Mouse (Mus musculus): ENCODE results near the gene Pdk3. TPM values are rescaled to one million over a fixed set of nuclear protein-coding genes. Genes with fewer than 3 reads are reported as not detected.
A peak's percentile ranks its signal among the peaks of the same experiment; 100 is the strongest.

Gene Pdk3
- polyA plus RNA-seq (2016; fragmentation: Nextera tagmentation; extraction: Ambion mirVana): 48.9 and 50.5 TPM in 2 replicates

DNA sequence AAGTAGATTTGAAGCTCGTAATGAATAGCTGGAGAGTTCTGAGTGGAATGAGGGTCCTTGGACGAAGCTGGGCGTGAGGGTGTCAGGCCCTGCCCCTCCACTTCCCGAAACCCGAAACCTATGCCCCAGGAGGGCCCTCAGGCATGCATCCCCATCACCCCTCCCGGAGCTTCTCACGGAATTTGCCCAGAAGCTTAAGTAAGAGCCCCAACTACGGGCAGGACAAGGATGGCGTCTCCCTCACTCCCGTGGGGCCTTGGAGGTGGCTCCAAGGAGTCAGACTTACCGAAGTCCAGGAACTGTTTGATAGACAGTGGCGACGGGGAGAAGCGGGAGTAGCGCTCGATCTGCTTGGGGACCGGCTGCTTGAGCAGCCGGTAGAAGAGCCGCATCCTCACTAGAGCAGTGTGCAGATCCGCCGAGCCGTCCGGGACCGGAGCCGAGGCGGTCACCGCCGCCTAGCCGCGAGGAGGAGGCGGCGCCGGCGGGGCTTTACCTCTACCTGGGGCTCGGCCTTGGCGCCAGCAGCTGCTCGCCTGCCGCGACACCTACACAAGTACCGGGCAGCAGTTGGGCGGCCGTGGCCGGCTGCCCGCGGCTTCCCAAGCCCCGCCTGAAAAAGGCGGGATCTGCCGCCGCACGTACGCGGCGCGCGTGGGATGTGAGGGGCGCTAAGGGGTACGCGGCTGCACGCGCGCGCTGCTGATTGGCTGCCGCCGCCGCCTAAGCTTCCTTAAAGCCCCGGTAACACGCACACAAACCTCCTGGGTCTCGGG is at the start of gene Pdk3:
Gene Pdk3 (minus strand): TSS at position 641 of the 776 bp plus-strand sequence.
- H3K9me3 ChIP-seq (replicated peaks): no peaks in the 10 kb centered on the region
- peak within 1 kb of the TSS; percentile 54 for H3K4me3 ChIP-seq
- H3K27ac ChIP-seq: peak within 1 kb of the TSS; percentile 83
- H3K36me3 ChIP-seq: no peaks in the 10 kb centered on the region
- peak within 1 kb of the TSS; percentile 59 for H3K4me2 ChIP-seq (replicated peaks)
- peak within 1 kb of the TSS; percentile 61 for H3K9ac ChIP-seq
- peak; percentile 97 for ATAC-seq (ENCODE audit: low FRiP score)
- WGBS: 25% methylated on average over 67 of the region's 68 CpGs
- no peaks in the 10 kb centered on the region for H3K27me3 ChIP-seq
- 0 out of 2 replicates have a peak, but pooled peaks cover 4% of the 10 kb centered on the region for H3K4me1 ChIP-seq

GRCm38 (mm10) chrX:93877634-93878016 is 45.6 kb upstream of the Pdk3 start:
- Histone ChIP-seq H3K9me3 (replicated peaks) (no peaks in the 10 kb centered on the region), H3K27me3 (peaks cover 7% of the 10 kb centered on the region), H3K36me3 (no peaks in the 10 kb centered on the region), H3K4me3 (no peak overlapping the region), H3K4me1 (no peaks in the 10 kb centered on the region), H3K9ac (no peak overlapping the region), H3K27ac (no peak overlapping the region), H3K4me2 (replicated peaks) (no peak overlapping the region)
- ATAC-seq (ENCODE audit: low FRiP score): no peak
- 67% methylated on average over 3 of the region's 3 CpGs for WGBS

DNA sequence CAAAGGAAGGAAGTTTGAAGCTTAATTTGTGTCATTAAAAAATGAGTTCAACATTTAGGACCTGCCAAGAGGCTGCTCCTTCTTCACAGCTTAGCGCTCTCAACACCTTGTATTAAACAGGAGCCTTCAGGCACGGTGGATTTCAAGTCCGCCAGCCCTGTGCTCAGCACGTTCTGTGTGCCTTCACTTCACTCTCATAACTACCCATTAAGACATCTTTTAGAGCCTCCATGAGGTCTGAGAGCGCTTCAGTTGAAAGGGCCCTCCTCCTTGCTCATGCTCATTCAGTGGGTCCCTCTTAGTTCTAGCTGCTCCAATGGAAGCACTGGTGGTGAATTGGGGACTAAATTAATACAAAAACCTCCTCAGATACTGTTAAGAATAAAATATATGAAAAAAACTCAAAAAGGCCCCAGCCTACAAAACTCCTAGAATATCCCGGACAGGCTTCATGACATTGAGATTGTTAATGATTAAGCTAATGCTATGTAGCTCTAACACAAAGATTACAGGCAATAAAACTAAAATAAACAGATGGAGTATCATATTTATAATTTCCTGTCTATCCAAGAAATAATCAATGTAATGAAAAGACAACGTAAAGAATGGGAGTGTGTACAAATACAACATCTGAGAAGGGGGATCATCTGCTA is 45.1 kb upstream of the Pdk3 start:
- H3K27ac ChIP-seq: no peak overlapping the region
- no peak overlapping the region for H3K4me2 ChIP-seq (replicated peaks)
- peaks cover 7% of the 10 kb centered on the region for H3K27me3 ChIP-seq
- no peak for ATAC-seq (ENCODE audit: low FRiP score)
- 89% methylated on average over 7 of the region's 7 CpGs for WGBS
- no peaks in the 10 kb centered on the region for H3K4me1 ChIP-seq
- H3K9me3 ChIP-seq (replicated peaks): no peaks in the 10 kb centered on the region
- H3K36me3 ChIP-seq: no peaks in the 10 kb centered on the region
- H3K9ac ChIP-seq: no peak overlapping the region
- no peak overlapping the region for H3K4me3 ChIP-seq

GRCm38 (mm10) chrX:93863393-93863792 is 31.4 kb upstream of the Pdk3 start:
- H3K4me1 ChIP-seq: no peaks in the 10 kb centered on the region
- H3K36me3 ChIP-seq: no peaks in the 10 kb centered on the region
- no peaks in the 10 kb centered on the region for H3K9me3 ChIP-seq (replicated peaks)
- H3K4me3 ChIP-seq: no peak overlapping the region
- no peak for ATAC-seq (ENCODE audit: low FRiP score)
- H3K27ac ChIP-seq: no peak overlapping the region
- H3K4me2 ChIP-seq (replicated peaks): no peak overlapping the region
- 58% methylated on average over 2 of the region's 2 CpGs for WGBS
- H3K9ac ChIP-seq: no peak overlapping the region
- H3K27me3 ChIP-seq: no peaks in the 10 kb centered on the region

DNA sequence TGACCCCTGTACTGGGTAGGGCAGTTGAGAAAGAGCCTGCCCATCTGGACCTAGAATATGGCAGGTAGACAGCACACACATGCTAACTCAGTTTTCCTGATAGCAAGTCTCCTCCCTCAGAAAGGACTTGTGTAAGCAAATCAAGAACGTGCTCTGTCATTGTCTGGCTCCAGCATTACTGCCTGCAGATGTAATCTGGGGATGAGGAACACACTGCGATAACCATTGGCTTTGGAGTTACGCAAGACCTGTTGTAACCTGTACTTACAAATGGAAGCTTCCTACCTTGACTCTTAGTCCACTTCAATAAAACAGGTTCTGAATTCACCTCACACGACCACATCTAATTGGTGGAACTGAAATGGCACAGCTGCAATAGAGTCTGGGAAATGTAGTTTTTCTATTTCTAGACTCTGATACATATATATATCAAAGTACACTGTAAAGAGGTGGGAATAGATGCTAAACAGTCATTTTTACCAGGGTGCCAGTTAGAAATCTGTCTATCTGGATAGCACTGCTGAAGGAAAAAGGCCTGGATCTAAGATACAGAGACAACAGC is 30.6 kb upstream of the Pdk3 start:
- H3K9ac ChIP-seq: no peak overlapping the region
- H3K9me3 ChIP-seq (replicated peaks): no peaks in the 10 kb centered on the region
- 83% methylated on average over 4 of the region's 4 CpGs for whole genome bisulfite sequencing
- H3K36me3 ChIP-seq: no peaks in the 10 kb centered on the region
- no peak overlapping the region for H3K4me3 ChIP-seq
- no peak overlapping the region for H3K27ac ChIP-seq
- H3K27me3 ChIP-seq: no peaks in the 10 kb centered on the region
- no peak for ATAC-seq (ENCODE audit: low FRiP score)
- H3K4me2 ChIP-seq (replicated peaks): no peak overlapping the region
- no peaks in the 10 kb centered on the region for H3K4me1 ChIP-seq

GRCm38 (mm10) chrX:93857756-93858155 is 25.8 kb upstream of the Pdk3 start:
- H3K27ac ChIP-seq: no peak overlapping the region
- no peak for ATAC-seq (ENCODE audit: low FRiP score)
- H3K4me1 ChIP-seq: no peaks in the 10 kb centered on the region
- WGBS: 71% methylated on average over 3 of the region's 3 CpGs
- H3K27me3 ChIP-seq: peaks cover 3% of the 10 kb centered on the region; the same call in 1 of the 2 replicates
- no peak overlapping the region for H3K9ac ChIP-seq
- H3K9me3 ChIP-seq (replicated peaks): no peaks in the 10 kb centered on the region
- H3K4me2 ChIP-seq (replicated peaks): no peak overlapping the region
- no peaks in the 10 kb centered on the region for H3K36me3 ChIP-seq
- no peak overlapping the region for H3K4me3 ChIP-seq

GRCm38 (mm10) chrX:93832337-93832884 is 410 bp upstream of the Pdk3 start:
- H3K27me3 ChIP-seq: no peaks in the 10 kb centered on the region
- 0 out of 2 replicates have a peak, but pooled peaks cover 4% of the 10 kb centered on the region for H3K4me1 ChIP-seq
- peak overlapping the region; percentile 61 for H3K9ac ChIP-seq
- H3K36me3 ChIP-seq: no peaks in the 10 kb centered on the region
- no peak overlapping the region for H3K27ac ChIP-seq
- H3K9me3 ChIP-seq (replicated peaks): no peaks in the 10 kb centered on the region
- H3K4me3 ChIP-seq: peak overlapping the region; percentile 54
- ATAC-seq (ENCODE audit: low FRiP score): 0 out of 2 replicates have a peak, but pooled peaks have one; percentile 12
- 36% methylated on average over 14 of the region's 14 CpGs for WGBS
- H3K4me2 ChIP-seq (replicated peaks): peak overlapping the region; percentile 59

- Histone ChIP-seq H3K27me3 (no peaks in the 10 kb centered on the region), H3K9ac (no peak overlapping the region), H3K9me3 (replicated peaks) (no peaks in the 10 kb centered on the region), H3K4me1 (0 out of 2 replicates have a peak, but pooled peaks cover under 1% of the 10 kb centered on the region), H3K4me3 (no peak overlapping the region), H3K27ac (no peak overlapping the region), H3K4me2 (replicated peaks) (no peak overlapping the region), H3K36me3 (no peaks in the 10 kb centered on the region)
- ATAC-seq (ENCODE audit: low FRiP score): no peak
- WGBS: 77% methylated on average over 2 of the region's 2 CpGs
Measured at GRCm38 (mm10) chrX:93825787-93826186, 6.2 kb downstream of the Pdk3 start.

GRCm38 (mm10) chrX:93808040-93808439 is 24.0 kb downstream of the Pdk3 start:
- H3K4me1 ChIP-seq: no peaks in the 10 kb centered on the region
- no peak overlapping the region for H3K9ac ChIP-seq
- no peak overlapping the region for H3K4me3 ChIP-seq
- 94% methylated on average over 1 of the region's 1 CpGs for WGBS
- no peak overlapping the region for H3K27ac ChIP-seq
- no peaks in the 10 kb centered on the region for H3K9me3 ChIP-seq (replicated peaks)
- H3K27me3 ChIP-seq: 0 out of 2 replicates have a peak, but pooled peaks cover 2% of the 10 kb centered on the region
- no peak for ATAC-seq (ENCODE audit: low FRiP score)
- no peak overlapping the region for H3K4me2 ChIP-seq (replicated peaks)
- no peaks in the 10 kb centered on the region for H3K36me3 ChIP-seq

DNA sequence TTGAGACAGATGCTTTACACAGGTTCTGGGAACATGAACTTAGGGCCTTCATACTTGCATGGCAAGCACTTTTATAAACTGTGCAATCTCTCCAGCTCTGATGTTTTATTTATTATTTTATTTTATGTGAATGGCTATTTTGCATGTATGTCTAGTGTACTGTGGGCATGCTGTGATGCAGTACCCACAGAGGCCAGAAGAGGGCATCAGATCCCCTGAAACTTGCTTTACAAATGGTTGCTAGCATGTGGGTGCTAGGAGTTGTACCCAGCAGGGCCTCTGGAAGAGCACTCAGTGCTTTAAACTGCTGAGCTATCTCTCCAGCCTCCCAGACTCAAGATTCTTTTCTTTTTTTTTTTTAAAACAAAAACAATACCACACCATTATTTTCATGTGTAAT is 38.8 kb downstream of the Pdk3 start:
- Histone ChIP-seq H3K9me3 (replicated peaks) (no peaks in the 10 kb centered on the region), H3K27ac (no peak overlapping the region), H3K4me2 (replicated peaks) (no peak overlapping the region), H3K9ac (no peak overlapping the region), H3K27me3 (no peaks in the 10 kb centered on the region), H3K36me3 (no peaks in the 10 kb centered on the region), H3K4me1 (no peaks in the 10 kb centered on the region), H3K4me3 (no peak overlapping the region)
- ATAC-seq (ENCODE audit: low FRiP score): no peak

DNA sequence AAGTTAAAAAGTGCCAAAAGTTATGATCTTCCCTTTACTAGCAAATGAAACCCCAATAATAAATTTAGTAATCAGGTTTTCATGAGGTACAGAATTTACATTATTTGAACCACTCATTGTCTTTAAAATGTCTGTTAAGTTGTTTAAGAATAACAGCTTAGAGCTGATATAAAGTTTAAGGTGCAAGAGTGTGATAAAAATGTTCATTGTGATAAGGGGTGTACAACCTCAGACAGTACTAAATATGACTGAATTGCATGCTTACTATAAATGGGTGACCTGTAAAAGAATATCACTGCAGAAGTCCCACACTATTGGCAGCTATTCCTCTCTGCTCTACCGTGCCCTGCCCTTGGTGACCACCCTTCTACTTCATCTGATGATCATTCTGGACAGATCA is 42.4 kb downstream of the Pdk3 start:
- no peaks in the 10 kb centered on the region for H3K36me3 ChIP-seq
- no peak overlapping the region for H3K4me3 ChIP-seq
- no peaks in the 10 kb centered on the region for H3K9me3 ChIP-seq (replicated peaks)
- WGBS: 88% methylated on average over 1 of the region's 1 CpGs
- H3K4me1 ChIP-seq: no peaks in the 10 kb centered on the region
- no peak for ATAC-seq (ENCODE audit: low FRiP score)
- H3K4me2 ChIP-seq (replicated peaks): no peak overlapping the region
- H3K27me3 ChIP-seq: no peaks in the 10 kb centered on the region
- no peak overlapping the region for H3K9ac ChIP-seq
- no peak overlapping the region for H3K27ac ChIP-seq

DNA sequence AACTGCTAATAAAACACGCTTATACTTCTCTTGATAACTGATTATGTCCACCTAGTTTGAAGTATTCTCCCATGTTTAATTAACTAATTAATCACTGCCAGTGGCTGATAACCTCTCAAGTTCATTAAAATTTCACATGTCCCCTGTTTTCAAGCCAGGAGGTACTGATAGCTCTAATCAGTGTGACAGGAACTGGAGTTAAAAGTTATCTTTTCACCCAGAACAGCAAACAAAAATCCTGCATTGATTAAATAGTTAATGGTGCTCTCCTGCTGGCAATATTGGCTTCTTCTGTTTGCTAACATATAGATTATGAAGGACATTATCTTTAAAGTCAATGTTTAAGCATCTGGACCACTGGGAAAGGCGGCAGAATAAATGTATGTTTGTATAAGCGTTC is 71.2 kb downstream of the Pdk3 start:
- WGBS: 94% methylated on average over 3 of the region's 3 CpGs
- Histone ChIP-seq H3K27ac (no peak overlapping the region), H3K4me3 (no peak overlapping the region), H3K4me2 (replicated peaks) (no peak overlapping the region), H3K4me1 (no peaks in the 10 kb centered on the region), H3K9ac (no peak overlapping the region), H3K27me3 (0 out of 2 replicates have a peak, but pooled peaks cover 6% of the 10 kb centered on the region), H3K9me3 (replicated peaks) (no peaks in the 10 kb centered on the region), H3K36me3 (no peaks in the 10 kb centered on the region)
- no peak for ATAC-seq (ENCODE audit: low FRiP score)
